Mouse (Mus musculus) ES-E14 (cell line): ENCODE measurements at regions not wholly inside any gene's neighbourhood (a gene's known extent, or its start where the extent isn't known, plus 50 kb on each side); places are given as distances from the start of the nearest gene placed in this dataset.

ENCODE experiments used
- MAFK ChIP-seq: IDR thresholded peaks from 2 replicates; pipeline ENCODE4 v1.6.1; 2014; ENCODE audit warnings: mild to moderate bottlenecking, low read depth, low read length, inconsistent platforms; ENCODE audit not compliant: insufficient read depth
- ZNF384 ChIP-seq: IDR thresholded peaks from 2 replicates; pipeline ENCODE4 v1.6.1; 2012; ENCODE audit warnings: low read depth, low read length, inconsistent platforms

DNA sequence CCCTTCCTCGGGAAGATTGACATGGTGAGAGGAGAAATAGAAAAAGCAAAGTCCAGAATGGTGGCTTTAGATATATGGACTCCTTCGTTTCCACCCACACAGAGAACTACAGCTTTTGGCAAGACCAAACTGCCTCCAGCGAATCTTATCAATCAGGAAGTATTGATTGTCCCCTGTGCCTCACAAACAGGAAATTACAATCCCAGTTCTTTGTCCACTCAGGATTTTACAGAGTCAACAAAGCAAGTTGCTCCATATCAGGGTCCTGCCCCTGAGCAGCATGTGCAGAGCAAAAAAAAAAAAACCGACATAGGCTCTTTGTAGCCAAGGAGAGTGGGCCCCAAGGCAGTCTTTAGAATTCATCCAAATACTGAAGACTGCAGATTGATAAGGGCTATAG is 454.8 kb downstream of the Nr2f2 start:
- no peak for TF ChIP-seq MAFK
- TF ChIP-seq ZNF384 = no peak
